Mouse (Mus musculus) neural tube, embryonic 12.5 days (tissue): Measurements from ENCODE around the gene Dhx57. TPM values are rescaled to one million over a fixed set of nuclear protein-coding genes. Genes with fewer than 3 reads are reported as not detected.
"Not testable (repeated sequence)": the region's sequence is repeated elsewhere in the genome, so short reads cannot be mapped to it uniquely, and the experiment has no call there.

Experiments used
- ATAC-seq: fragments of 200-750 bp; cut with Nextera tagmentation; 2 replicates; pipeline ENCODE4 v1.8.0; 2017; ENCODE audit warnings: low read depth, mild to moderate bottlenecking, moderate TSS enrichment, moderate library complexity; ENCODE audit not compliant: low FRiP score
- H3K27ac ChIP-seq: fragments of 300-500 bp; sonication (generic); 2 replicates; pipeline ENCODE4 v1.5.1; 2016
- H3K27me3 ChIP-seq: fragments of 300-500 bp; sonication (generic); replicated peaks from 2 replicates; pipeline ENCODE4 v1.6.1; 2016; ENCODE audit warnings: mild to moderate bottlenecking
- H3K36me3 ChIP-seq: fragments of 300-500 bp; sonication (generic); 2 replicates; pipeline ENCODE4 v1.6.1; 2016; ENCODE audit warnings: mild to moderate bottlenecking
- H3K4me1 ChIP-seq: fragments of 300-500 bp; sonication (generic); 2 replicates; pipeline ENCODE4 v1.6.1; 2016
- H3K4me2 ChIP-seq: fragments of 300-500 bp; sonication (generic); replicated peaks from 2 replicates; pipeline ENCODE4 v1.6.1; 2016; ENCODE audit warnings: mild to moderate bottlenecking
- H3K4me3 ChIP-seq: fragments of 300-500 bp; sonication (generic); 2 replicates; pipeline ENCODE4 v1.5.1; 2016
- H3K9ac ChIP-seq: fragments of 300-500 bp; sonication (generic); 2 replicates; pipeline ENCODE4 v1.6.1; 2016; ENCODE audit warnings: mild to moderate bottlenecking
- H3K9me3 ChIP-seq: fragments of 300-500 bp; sonication (generic); 2 replicates; pipeline ENCODE4 v1.6.1; 2016; ENCODE audit warnings: mild to moderate bottlenecking
- WGBS: fragments of 180-500 bp; shearing (Covaris S2); methylation state at CpG from one replicate; pipeline ENCODE4 v1.1.7; 2016; 5-methylcytosine and 5-hydroxymethylcytosine counted together
- polyA plus RNA-seq: library from polyadenylated mRNA; unstranded; fragments of >200 nt; fragmentation: Nextera tagmentation; extraction: Ambion mirVana; gene quantifications from 2 replicates; pipeline ENCODE4 v1.2.1, GENCODE M21; 2016

Gene Dhx57
- polyA plus RNA-seq, 1 experiment from 2014 or later, result 42.2 TPM

DNA sequence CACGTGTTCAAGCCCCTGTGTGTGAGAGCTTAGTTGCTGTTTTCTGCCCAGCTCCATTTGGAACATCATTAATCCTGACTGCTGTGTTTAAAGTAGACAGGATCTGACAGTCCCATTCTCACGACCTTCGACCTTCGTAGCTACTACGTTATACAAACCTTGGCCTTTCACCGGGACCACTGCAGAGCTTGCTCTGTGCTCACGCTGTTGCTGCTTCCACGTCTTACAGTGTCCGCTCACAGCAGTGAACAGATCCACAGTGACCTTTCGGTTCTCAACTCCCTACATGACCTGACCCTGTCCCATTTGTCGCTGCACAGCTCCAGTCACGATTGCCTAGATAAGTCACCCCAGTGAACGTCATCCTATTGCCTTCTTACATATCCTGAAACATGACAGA, 47.2 kb downstream of the Dhx57 start:
- Histone ChIP-seq H3K27me3 (no peaks in the 10 kb centered on the region), H3K36me3 (peaks cover 94% of the 10 kb centered on the region), H3K9ac (no peak overlapping the region), H3K9me3 (no peaks in the 10 kb centered on the region), H3K4me2 (no peak overlapping the region), H3K27ac (no peak overlapping the region), H3K4me3 (no peak overlapping the region), H3K4me1 (no peaks in the 10 kb centered on the region)
- 65% methylated on average over 13 of the region's 13 CpGs for WGBS
- ATAC-seq, result no peak

DNA sequence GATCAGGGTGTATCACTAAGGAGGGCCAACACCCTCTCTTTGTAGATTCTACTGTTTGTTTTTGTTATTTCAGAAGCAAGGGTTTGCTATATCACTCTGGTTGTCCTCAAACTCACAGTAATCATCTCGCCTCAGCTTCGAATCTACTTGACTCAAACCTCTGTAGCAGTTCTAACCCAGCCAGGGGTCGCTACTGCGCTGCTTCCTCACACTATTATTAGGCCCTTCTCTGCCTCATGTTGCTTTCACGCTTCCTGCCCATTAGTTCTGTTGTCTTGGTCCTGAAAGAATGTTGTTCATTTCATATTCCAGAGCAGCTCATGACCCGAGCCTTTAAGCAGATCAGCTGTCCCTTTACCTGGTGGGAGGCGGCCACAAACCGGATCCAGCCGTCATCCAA, 48.7 kb downstream of the Dhx57 start:
- H3K27ac ChIP-seq, result no peak overlapping the region
- no peak overlapping the region for H3K9ac ChIP-seq
- H3K36me3 ChIP-seq, result peaks cover 88% of the 10 kb centered on the region
- no peaks in the 10 kb centered on the region for H3K4me1 ChIP-seq
- no peak overlapping the region for H3K4me3 ChIP-seq
- WGBS, result 91% methylated on average over 9 of the region's 9 CpGs
- ATAC-seq, result no peak
- H3K27me3 ChIP-seq, result no peaks in the 10 kb centered on the region
- H3K9me3 ChIP-seq, result no peaks in the 10 kb centered on the region
- H3K4me2 ChIP-seq, result no peak overlapping the region

DNA sequence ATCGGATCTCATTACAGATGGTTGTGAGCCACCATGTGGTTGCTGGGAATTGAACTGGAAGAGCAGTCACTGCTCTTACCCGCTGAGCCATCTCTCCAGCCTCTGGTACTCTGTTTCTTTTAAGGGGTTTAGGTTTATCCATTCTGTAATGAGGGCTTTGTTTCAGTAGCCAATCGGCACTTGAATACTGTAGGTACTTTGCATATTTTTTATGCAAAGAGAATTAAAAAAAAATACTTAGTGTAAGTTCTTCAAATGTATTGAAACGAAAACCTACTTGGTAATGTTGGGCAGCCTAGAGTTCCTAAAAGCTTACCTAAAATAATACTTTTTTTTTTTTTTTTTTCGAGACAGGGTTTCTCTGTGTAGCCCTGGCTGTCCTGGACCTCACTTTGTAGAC, 52.8 kb downstream of the Dhx57 start:
- Histone ChIP-seq H3K4me1 (no peaks in the 10 kb centered on the region), H3K9me3 (no peaks in the 10 kb centered on the region), H3K36me3 (peaks cover 47% of the 10 kb centered on the region), H3K27me3 (no peaks in the 10 kb centered on the region), H3K27ac (no peak overlapping the region), H3K9ac (no peak overlapping the region), H3K4me3 (no peak overlapping the region), H3K4me2 (no peak overlapping the region)
- WGBS, result 90% methylated on average over 5 of the region's 5 CpGs
- no peak for ATAC-seq

DNA sequence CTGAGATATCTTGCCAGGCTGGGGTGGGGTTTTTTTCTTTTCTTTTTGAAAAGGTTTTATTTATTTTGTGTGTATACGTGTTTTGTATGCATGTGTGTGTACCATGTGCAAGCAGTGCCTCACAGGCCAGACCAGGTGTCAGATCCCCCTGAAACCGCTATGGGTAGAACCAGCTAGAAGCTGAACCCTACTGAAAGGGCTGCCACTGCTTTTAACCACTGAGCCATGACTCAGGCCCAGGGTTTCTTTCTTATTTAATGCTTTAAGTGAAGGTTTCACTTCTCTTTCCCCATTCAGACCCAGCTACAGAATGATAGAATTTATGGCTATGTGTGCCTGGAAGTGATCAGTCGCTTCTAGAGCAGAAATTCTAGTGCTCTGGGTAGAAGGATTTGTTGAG, 53.5 kb downstream of the Dhx57 start:
- H3K27ac ChIP-seq, result no peak overlapping the region
- no peaks in the 10 kb centered on the region for H3K4me1 ChIP-seq
- H3K4me2 ChIP-seq, result no peak overlapping the region
- H3K9me3 ChIP-seq, result no peaks in the 10 kb centered on the region
- WGBS, result 91% methylated on average over 3 of the region's 3 CpGs
- H3K36me3 ChIP-seq, result peaks cover 41% of the 10 kb centered on the region
- no peaks in the 10 kb centered on the region for H3K27me3 ChIP-seq
- no peak overlapping the region for H3K9ac ChIP-seq
- H3K4me3 ChIP-seq, result no peak overlapping the region
- no peak for ATAC-seq

DNA sequence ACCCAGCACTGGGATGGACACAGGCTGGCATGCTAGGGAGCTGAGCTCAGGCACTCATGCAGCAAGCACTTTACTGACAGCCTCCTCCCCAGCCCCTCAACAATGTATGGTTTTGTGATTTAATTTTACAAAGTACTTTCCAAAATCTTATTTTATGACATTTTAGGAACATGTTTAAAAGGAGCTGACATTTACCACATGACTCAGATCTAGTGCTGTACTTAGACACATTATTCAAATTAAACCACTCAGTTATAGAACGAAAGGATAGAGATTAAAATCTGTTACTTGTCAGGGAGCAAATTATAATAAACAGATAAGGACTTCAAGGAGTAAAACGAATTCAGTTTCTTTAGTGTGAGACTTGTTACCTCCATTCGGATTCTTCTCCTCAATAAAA, 54.8 kb downstream of the Dhx57 start:
- Histone ChIP-seq H3K4me2 (no peak overlapping the region), H3K9ac (no peak overlapping the region), H3K9me3 (no peaks in the 10 kb centered on the region), H3K4me3 (no peak overlapping the region), H3K4me1 (no peaks in the 10 kb centered on the region), H3K27ac (no peak overlapping the region), H3K27me3 (no peaks in the 10 kb centered on the region), H3K36me3 (peaks cover 29% of the 10 kb centered on the region)
- no peak for ATAC-seq
- WGBS, result 90% methylated on average over 3 of the region's 3 CpGs

DNA sequence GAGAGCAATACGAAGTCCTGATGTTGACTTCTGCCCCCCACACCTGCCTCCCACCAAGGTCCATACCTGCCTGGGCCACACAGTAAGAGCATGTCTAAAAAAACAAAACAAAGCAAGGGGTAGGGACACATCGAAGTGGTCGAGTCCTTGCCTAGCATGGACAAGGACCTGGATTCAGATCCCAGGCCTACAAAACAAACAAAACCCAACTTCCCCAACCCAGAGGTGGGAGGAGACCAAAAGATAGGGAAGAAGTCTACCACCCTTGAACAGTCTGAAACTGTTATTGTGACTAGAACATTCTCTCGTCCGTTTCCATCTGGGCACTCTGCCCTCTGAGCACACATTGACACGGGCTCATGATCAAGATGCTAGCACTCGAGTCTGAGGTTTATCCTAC, 55.9 kb downstream of the Dhx57 start:
- no peaks in the 10 kb centered on the region for H3K27me3 ChIP-seq
- no peak overlapping the region for H3K27ac ChIP-seq
- H3K36me3 ChIP-seq, result peaks cover 20% of the 10 kb centered on the region
- no peak overlapping the region for H3K4me2 ChIP-seq
- H3K9me3 ChIP-seq, result no peaks in the 10 kb centered on the region
- WGBS, result 93% methylated on average over 7 of the region's 7 CpGs
- H3K9ac ChIP-seq, result no peak overlapping the region
- no peak for ATAC-seq
- no peak overlapping the region for H3K4me3 ChIP-seq
- H3K4me1 ChIP-seq, result no peaks in the 10 kb centered on the region

DNA sequence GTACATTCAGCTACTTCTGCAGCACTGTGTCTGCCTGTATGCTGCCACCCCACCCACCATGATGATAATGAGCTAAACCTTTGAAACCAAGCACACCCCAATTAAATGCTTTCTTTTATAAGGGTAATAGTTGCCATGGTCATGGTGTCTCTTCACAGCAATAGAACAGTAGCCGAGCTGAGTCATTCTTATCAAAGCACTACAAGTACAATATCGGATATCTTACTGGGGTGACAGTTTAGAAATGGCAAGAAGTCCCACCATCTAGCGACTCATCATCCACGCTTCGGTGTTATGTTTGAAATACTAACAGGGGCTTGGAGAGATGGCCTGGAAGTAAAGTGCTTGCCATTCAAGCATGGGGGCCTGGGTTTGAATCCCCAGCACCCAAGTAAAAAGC, 56.4 kb downstream of the Dhx57 start:
- no peak for ATAC-seq

DNA sequence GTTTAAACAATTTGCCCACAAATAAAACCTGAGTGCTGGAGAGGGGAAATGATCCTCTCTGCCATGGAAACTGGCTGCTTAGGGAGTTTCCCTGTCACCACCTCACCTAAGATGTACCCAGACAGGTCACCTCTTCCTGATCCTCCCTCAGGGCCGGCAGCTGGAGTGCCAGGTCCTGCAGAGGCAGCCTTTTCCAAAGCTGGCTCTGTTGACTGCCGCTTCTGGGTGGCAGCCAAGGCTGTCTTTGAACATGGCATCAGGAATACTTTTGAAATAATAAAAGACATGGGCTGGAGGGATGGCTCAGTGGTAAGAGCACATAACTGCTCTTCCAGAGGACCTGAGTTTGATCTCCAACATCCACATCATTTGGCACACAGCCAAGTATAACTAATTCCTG, 60.9 kb downstream of the Dhx57 start:
- WGBS, result 92% methylated on average over 2 of the region's 2 CpGs
- Histone ChIP-seq H3K9me3 (no peaks in the 10 kb centered on the region), H3K27me3 (no peaks in the 10 kb centered on the region), H3K27ac (no peak overlapping the region), H3K36me3 (no peaks in the 10 kb centered on the region), H3K4me2 (no peak overlapping the region), H3K4me1 (peaks cover 4% of the 10 kb centered on the region; the same call in 1 of the 2 replicates), H3K9ac (no peak overlapping the region), H3K4me3 (no peak overlapping the region)
- ATAC-seq, result no peak

More for the DNA sequence above, 56.4 kb downstream of the Dhx57 start:
- no peak overlapping the region for H3K4me2 ChIP-seq
- 93% methylated on average over 5 of the region's 5 CpGs for WGBS
- no peaks in the 10 kb centered on the region for H3K9me3 ChIP-seq
- H3K9ac ChIP-seq, result no peak overlapping the region
- no peak overlapping the region for H3K27ac ChIP-seq
- no peaks in the 10 kb centered on the region for H3K27me3 ChIP-seq
- no peaks in the 10 kb centered on the region for H3K4me1 ChIP-seq
- H3K36me3 ChIP-seq, result peaks cover 14% of the 10 kb centered on the region
- H3K4me3 ChIP-seq, result no peak overlapping the region

DNA sequence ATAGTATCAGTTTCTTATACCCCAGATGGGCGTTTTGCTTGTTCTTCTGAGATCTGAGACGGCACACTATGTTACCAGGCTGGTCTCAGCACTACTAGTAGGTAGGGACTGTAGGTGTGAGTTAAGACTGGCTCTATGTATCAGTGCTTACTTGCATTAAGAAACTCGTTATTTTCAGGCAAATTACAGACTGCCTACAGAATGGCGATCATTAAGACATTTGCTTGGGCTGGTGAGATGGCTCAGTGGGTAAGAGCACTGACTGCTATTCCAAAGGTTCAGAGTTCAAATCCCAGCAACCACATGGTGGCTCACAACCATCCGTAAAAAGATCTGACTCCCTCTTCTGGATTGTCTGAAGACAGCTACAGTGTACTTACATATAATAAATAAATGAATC, 65.1 kb downstream of the Dhx57 start:
- WGBS, result 60% methylated on average over 5 of the region's 5 CpGs
- Histone ChIP-seq H3K9ac (peak overlapping the region; percentile 58), H3K4me3 (peak overlapping the region; percentile 56), H3K4me2 (peak overlapping the region; percentile 77)
- not testable (repeated sequence) for H3K4me1 ChIP-seq, H3K27me3 ChIP-seq, H3K9me3 ChIP-seq, H3K36me3 ChIP-seq, H3K27ac ChIP-seq
- ATAC-seq, result 0 out of 2 replicates have a peak, but pooled peaks have one; percentile 11

DNA sequence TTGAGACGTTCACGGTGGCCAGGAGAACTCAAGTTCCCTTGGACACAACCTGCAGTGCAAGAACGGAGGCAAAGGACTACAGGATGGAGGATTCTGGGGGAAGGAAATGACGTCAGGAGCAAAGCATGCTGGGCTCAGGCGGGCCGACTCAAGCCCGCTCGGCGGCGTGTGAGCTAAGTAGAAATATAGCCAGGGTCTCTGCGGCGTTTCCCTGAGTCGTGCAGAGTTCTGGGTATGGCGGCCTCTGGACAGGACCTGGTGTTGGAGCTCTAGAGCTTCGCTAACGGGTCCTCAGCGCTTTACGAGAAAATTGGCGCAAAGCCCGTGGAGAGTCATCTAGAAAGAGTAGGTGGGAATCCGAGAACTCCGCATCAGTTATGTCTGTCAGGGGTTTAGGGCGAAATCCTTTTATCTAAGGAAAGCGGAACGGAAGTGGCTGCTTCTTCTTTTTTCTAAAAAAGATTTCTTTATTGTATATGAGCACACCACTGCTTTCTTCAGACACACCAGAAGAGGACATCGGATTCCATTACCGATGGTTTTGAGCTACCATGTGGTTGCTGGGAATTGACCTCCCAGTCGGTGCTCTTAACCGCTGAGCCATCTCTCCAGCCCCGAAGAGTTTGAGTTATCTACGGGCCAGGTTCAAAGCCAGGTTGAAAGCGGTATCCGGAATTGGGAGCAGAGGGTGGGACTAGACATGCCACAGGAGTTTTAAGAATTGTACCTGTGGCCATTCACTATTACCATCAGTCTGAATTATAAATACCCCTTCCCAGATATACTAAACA, 65.8 kb downstream of the Dhx57 start, which contains the start of gene Gemin6:
Gene Gemin6, plus strand, starts transcription at position 116 of the 791 bp plus-strand sequence.
- Histone ChIP-seq H3K4me2 (peak within 1 kb of the TSS; percentile 77), H3K27me3 (no peaks in the 10 kb centered on the region), H3K9me3 (no peaks in the 10 kb centered on the region), H3K4me1 (peaks cover 4% of the 10 kb centered on the region; the same call in 1 of the 2 replicates), H3K4me3 (peak within 1 kb of the TSS; percentile 56), H3K27ac (peak within 1 kb of the TSS; percentile 42), H3K9ac (peak within 1 kb of the TSS; percentile 58), H3K36me3 (no peaks in the 10 kb centered on the region)
- under 1% methylated on average over 33 of the region's 33 CpGs for WGBS
- ATAC-seq, result peak; percentile 97

DNA sequence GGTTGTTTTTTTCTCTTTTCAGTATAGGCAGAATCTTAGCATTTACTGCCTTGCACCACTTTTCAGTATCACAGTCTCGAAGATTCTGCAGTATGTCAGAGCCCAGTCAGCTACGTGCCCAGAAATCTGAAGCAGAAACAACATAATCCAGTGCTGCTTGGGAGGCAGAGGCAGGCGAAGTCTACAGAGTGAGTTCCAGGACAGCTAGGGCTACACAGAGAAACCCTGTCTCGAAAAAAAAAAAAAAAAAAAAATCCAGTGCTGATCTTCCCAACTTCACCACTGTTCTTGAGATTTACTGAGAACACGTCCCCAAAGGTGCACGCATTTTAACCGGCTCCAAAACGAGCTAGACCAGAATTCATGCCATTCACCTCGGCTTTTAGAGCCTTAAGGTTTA, 66.4 kb downstream of the Dhx57 start:
- H3K4me3 ChIP-seq, result peak overlapping the region; percentile 56
- H3K27ac ChIP-seq, result no peak overlapping the region
- ATAC-seq, result peak; percentile 62
- H3K4me2 ChIP-seq, result peak overlapping the region; percentile 77
- H3K9ac ChIP-seq, result peak overlapping the region; percentile 58
- peaks cover 4% of the 10 kb centered on the region; the same call in 1 of the 2 replicates for H3K4me1 ChIP-seq
- no peaks in the 10 kb centered on the region for H3K27me3 ChIP-seq
- no peaks in the 10 kb centered on the region for H3K9me3 ChIP-seq
- no peaks in the 10 kb centered on the region for H3K36me3 ChIP-seq
- 14% methylated on average over 9 of the region's 9 CpGs for WGBS

DNA sequence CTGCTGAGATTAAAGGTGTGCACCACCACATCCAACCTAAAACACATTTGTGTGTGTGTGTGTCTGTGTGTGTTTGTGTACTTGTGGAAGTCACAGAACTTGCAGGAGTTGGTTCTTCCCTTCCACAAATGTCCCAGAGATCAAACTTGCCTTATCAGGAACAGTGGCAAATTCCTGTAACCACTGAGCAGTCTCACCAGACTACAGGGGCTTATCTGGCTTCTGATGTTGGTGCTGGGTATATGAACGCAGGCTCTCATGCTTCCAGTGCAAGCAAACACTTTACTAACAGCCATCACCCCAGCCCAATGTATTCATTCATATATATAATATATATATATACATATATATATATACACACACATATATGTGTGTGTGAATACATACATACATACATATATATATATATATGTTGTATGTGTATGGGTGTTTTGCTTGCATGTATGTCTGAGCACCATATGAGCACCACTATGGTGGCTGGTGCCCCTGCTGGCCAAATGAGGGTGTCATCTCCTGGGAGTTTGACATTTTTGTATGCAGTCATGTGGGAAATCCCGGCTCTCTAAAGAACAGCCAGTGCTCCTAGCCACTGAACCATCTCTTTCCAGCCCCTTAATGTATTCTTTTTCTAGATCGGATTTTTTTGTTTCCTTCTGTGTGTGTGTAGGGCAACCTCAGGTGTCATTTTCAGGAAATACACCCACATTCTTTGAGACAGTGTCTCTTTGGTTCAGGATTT, 68.2 kb downstream of the Dhx57 start:
- no peaks in the 10 kb centered on the region for H3K27me3 ChIP-seq
- WGBS, result 81% methylated on average over 3 of the region's 3 CpGs
- peaks cover 4% of the 10 kb centered on the region; the same call in 1 of the 2 replicates for H3K4me1 ChIP-seq
- H3K36me3 ChIP-seq, result no peaks in the 10 kb centered on the region
- no peak overlapping the region for H3K9ac ChIP-seq
- no peak for ATAC-seq
- H3K4me3 ChIP-seq, result no peak overlapping the region
- no peak overlapping the region for H3K27ac ChIP-seq
- no peak overlapping the region for H3K4me2 ChIP-seq
- H3K9me3 ChIP-seq, result no peaks in the 10 kb centered on the region
